25 mouse cellular contexts compared by ENCODE assay signal in genomic region chr11:51473686-51474085, GRCm38 (mm10).
"Had no signal": no experiment of that assay in that cellular context is flagged by ENCODE, and none has a peak within 500 bp of the region (broad histone marks: within the 10 kb centered on the region; RNA-seq: fewer than 3 reads in every experiment).

No protein-coding gene starts in this region.

- H3K36me3 ChIP-seq: heart, embryonic 12.5 days; heart, embryonic 15.5 days; hindbrain, embryonic 13.5 days; hindbrain, embryonic 15.5 days; kidney, embryonic 15.5 days; limb, embryonic 12.5 days; liver, embryonic 13.5 days had no signal

- H3K27ac ChIP-seq: heart, adult 2 months; heart, embryonic 15.5 days; hindbrain, embryonic 13.5 days; hindbrain, embryonic 15.5 days; hindbrain, postnatal 0 days; kidney, embryonic 15.5 days; kidney, postnatal 0 days; limb, embryonic 12.5 days; liver, embryonic 13.5 days had no signal

- H3K4me3 ChIP-seq: heart, adult 2 months; heart, embryonic 12.5 days; heart, embryonic 15.5 days; hindbrain, embryonic 13.5 days; hindbrain, embryonic 15.5 days; kidney, embryonic 15.5 days; limb, embryonic 12.5 days; liver, embryonic 13.5 days had no signal

- H3K9me3 ChIP-seq: heart, embryonic 12.5 days; heart, embryonic 15.5 days; hindbrain, embryonic 13.5 days; hindbrain, embryonic 15.5 days; kidney, embryonic 15.5 days; limb, embryonic 12.5 days; liver, embryonic 13.5 days had no signal

- H3K4me2 ChIP-seq: heart, embryonic 12.5 days; heart, embryonic 15.5 days; hindbrain, embryonic 13.5 days; hindbrain, embryonic 15.5 days; kidney, embryonic 15.5 days; limb, embryonic 12.5 days; liver, embryonic 11.5 days; liver, embryonic 13.5 days had no signal

- ATAC-seq: hindbrain, postnatal 0 days; intestine, embryonic 16.5 days had no signal

- H3K9ac ChIP-seq: heart, embryonic 12.5 days; heart, embryonic 15.5 days; hindbrain, embryonic 13.5 days; hindbrain, embryonic 15.5 days; kidney, embryonic 15.5 days; limb, embryonic 12.5 days; liver, embryonic 13.5 days had no signal

- DNase-seq: gastrocnemius, postnatal 14 days; gastrocnemius, postnatal 36 days; heart, adult 2 months; heart, postnatal 14 days; heart, postnatal 36 days; kidney, adult 11 months; kidney, adult 2 months; kidney, adult 9 months; kidney, postnatal 14 days; kidney, postnatal 36 days; layer of hippocampus, adult 9-11 months; layer of hippocampus, postnatal 36 days; left cerebral cortex, postnatal 4 days; liver; liver, embryonic 13.5 days had no signal

- H3K27me3 ChIP-seq: hindbrain, embryonic 13.5 days; hindbrain, embryonic 15.5 days; limb, embryonic 12.5 days had no signal
